ENCODE assay signal across 14 mouse cellular contexts in genomic region chr13:85557821-85558220, GRCm38 (mm10).
A peak's percentile ranks its signal among the peaks of the same experiment; 100 is the strongest.
DNase-seq lines count a peak whose midpoint lies in the region.
"Had no signal": no experiment of that assay in that cellular context is flagged by ENCODE, and none has a peak within 500 bp of the region (broad histone marks: within the 10 kb centered on the region; RNA-seq: fewer than 3 reads in every experiment).

No protein-coding gene starts in this region.

- DNase-seq in layer of hippocampus, adult 18-20 months (ENCODE audit: low spot score in 2 of 2), result peak; percentile 22 to 53
- DNase-seq in layer of hippocampus, postnatal 10 days (ENCODE audit: low spot score in 2 of 2), result no peak
- DNase-seq in layer of hippocampus, adult 8-10 months (ENCODE audit: low spot score in 2 of 2), result peak; percentile 16 to 19
- peak; percentile 19 for DNase-seq in layer of hippocampus, adult 9-11 months
- DNase-seq in heart, postnatal 4 days, result no peak
- no peak for DNase-seq in embryo, embryonic 11 days
- DNase-seq: adrenal gland, adult 2 months; adrenal gland, postnatal 14 days; cerebellum, adult 11-12 months; cerebellum, adult 8-10 months; cerebellum, postnatal 10 days; cerebellum, postnatal 36 days; gastrocnemius, postnatal 10 days; heart, adult 11 months had no signal

Comparison
In these comparisons a context has a peak if more than half of its experiments do, and no peak if none do; other contexts are left out.
1. DNase-seq: peak in layer of hippocampus, adult 18-20 months (2 of 2), layer of hippocampus, adult 8-10 months (2 of 2) and layer of hippocampus, adult 9-11 months (single experiment); none in layer of hippocampus, postnatal 10 days (0 of 2), heart, postnatal 4 days (single experiment) and embryo, embryonic 11 days (single experiment).